Mouse (Mus musculus) frontal cortex, postnatal 25 days (tissue): Measurements from ENCODE around the gene Tgif1.
A peak's percentile ranks its signal among the peaks of the same experiment; 100 is the strongest.

Experiments used
- DNase-seq, 2 experiments: peaks; one replicate each; pipeline ENCODE4 v3.0.0; 2022; ENCODE audit warnings: low spot score in 2 of 2

Gene Tgif1

GRCm38 (mm10) chr17:70866029-70866428, 12.7 kb upstream of the Tgif1 start:
- DNase-seq = no peak

GRCm38 (mm10) chr17:70865060-70865604, 11.8 kb upstream of the Tgif1 start:
- DNase-seq = no peak

GRCm38 (mm10) chr17:70864645-70865044, 11.3 kb upstream of the Tgif1 start:
- DNase-seq = no peak

GRCm38 (mm10) chr17:70864117-70864516, 10.8 kb upstream of the Tgif1 start:
- no peak for DNase-seq

- DNase-seq = no peak
Measured at GRCm38 (mm10) chr17:70858814-70859213, 5.5 kb upstream of the Tgif1 start.

- no peak for DNase-seq
Measured at GRCm38 (mm10) chr17:70856871-70857415, 3.6 kb upstream of the Tgif1 start.

GRCm38 (mm10) chr17:70854021-70854420, 675 bp upstream of the Tgif1 start:
- DNase-seq = no peak

GRCm38 (mm10) chr17:70852686-70853386, 510 bp downstream of the Tgif1 start:
- DNase-seq = no peak

- no peak for DNase-seq
Measured at GRCm38 (mm10) chr17:70852011-70852685, 1.2 kb downstream of the Tgif1 start.

- DNase-seq = no peak
Measured at GRCm38 (mm10) chr17:70850996-70851991, 2.1 kb downstream of the Tgif1 start.

- no peak for DNase-seq
Measured at GRCm38 (mm10) chr17:70850233-70850995, 2.9 kb downstream of the Tgif1 start.

- DNase-seq = peak in 1 of 2 experiments; percentile 45
Measured at GRCm38 (mm10) chr17:70849399-70850232, 3.7 kb downstream of the Tgif1 start.

- DNase-seq = no peak
Measured at GRCm38 (mm10) chr17:70848511-70849398, 4.6 kb downstream of the Tgif1 start.

- DNase-seq = no peak
Measured at GRCm38 (mm10) chr17:70847751-70848510, 5.4 kb downstream of the Tgif1 start.

GRCm38 (mm10) chr17:70847086-70847485, 6.3 kb downstream of the Tgif1 start:
- DNase-seq = no peak

GRCm38 (mm10) chr17:70846111-70846644, 7.2 kb downstream of the Tgif1 start:
- DNase-seq = no peak

- DNase-seq = no peak
Measured at GRCm38 (mm10) chr17:70845543-70845942, 7.8 kb downstream of the Tgif1 start.

GRCm38 (mm10) chr17:70844971-70845370, 8.4 kb downstream of the Tgif1 start:
- no peak for DNase-seq
